Mouse (Mus musculus): ENCODE data around the gene Sbf2. TPM values are rescaled to one million over a fixed set of nuclear protein-coding genes. Genes with fewer than 3 reads are reported as not detected.

The Sbf2 gene
- total and polyA plus RNA-seq, 3 experiments, result 1.3 to 4.4 TPM; not detected in 1

DNA sequence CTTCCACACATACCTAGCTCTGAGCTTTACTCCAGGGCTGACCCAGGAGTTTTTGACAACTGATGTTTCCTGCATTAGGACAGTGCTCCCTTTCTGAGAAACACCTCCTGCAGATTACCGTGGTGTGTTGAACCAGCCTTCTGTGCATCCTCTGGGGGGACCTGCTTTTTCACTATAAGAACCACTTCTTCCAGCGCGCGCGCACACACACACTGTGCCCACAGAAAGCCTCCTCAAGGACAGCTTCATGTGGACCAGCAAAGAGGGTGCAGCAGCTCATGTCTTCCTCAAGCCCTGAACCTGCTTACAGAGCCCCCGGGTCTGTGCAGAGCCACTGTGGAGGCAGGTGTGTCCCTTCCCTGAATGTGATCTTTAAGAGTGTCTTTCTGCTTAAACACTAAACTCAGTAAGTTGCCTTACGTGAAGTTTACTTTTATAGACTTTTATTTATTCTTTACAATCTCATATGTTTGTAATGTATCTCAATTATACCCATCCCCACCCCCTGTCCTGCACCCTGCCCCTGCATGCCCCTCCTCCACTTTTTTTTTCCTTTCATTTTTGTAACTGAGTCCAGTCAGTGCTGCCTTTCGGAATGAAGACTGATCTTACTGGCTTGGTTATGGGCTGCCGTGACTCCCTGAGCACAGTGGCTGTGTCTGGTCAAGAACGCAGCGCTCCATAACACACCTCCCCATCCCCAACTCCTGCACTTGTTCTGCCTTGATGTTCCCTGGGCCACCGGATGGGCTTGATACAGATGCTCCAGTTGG lies 329.5 kb downstream of the Sbf2 start:
- no peak for DNase-seq (ENCODE audit: low read depth, low spot score)
- no peak overlapping the region for H3K4me3 ChIP-seq (ENCODE audit: control insufficient read depth in 1 of 2, insufficient read depth in 1 of 2, low read depth in 2 of 2, low read length in 2 of 2)
- H3K27ac ChIP-seq (ENCODE audit: control insufficient read depth, low read depth, low read length), result no peak overlapping the region
- peaks cover 0 to 2% of the 10 kb centered on the region in 2 experiments; a peak in 1 of 4 replicates for H3K36me3 ChIP-seq (ENCODE audit: control insufficient read depth in 1 of 2, insufficient read depth in 2 of 2, low read length in 2 of 2)
- H3K79me2 ChIP-seq (ENCODE audit: control insufficient read depth, insufficient read depth, low read length, poor library complexity), result no peaks in the 10 kb centered on the region
- H3K9ac ChIP-seq (ENCODE audit: control insufficient read depth, low read depth, low read length, poor library complexity, severe bottlenecking), result no peak overlapping the region
- peaks cover 0 to 5% of the 10 kb centered on the region in 2 experiments; a peak in 1 of 4 replicates for H3K4me1 ChIP-seq (ENCODE audit: control insufficient read depth in 1 of 2, insufficient read depth in 2 of 2, low read length in 2 of 2)
- no peaks in the 10 kb centered on the region for H3K27me3 ChIP-seq (ENCODE audit: control insufficient read depth in 1 of 2, insufficient read depth in 2 of 2, low read length in 2 of 2)
- H3K9me3 ChIP-seq (replicated peaks; ENCODE audit: insufficient read depth, low read length), result no peaks in the 10 kb centered on the region
- TF ChIP-seq E2F4 (IDR thresholded peaks at IDR 0.05; ENCODE audit: borderline replicate concordance, low read depth, low read length), result no peak
- TF ChIP-seq ZC3H11A (IDR thresholded peaks at IDR 0.05; ENCODE audit: low read depth, low read length), result no peak
- no peak for TF ChIP-seq CHD1 (IDR thresholded peaks at IDR 0.05; ENCODE audit: low read depth, low read length)
- no peak for TF ChIP-seq ELF1 (IDR thresholded peaks at IDR 0.05; ENCODE audit: low read depth, low read length)

- TF ChIP-seq EP300 (IDR thresholded peaks at IDR 0.05; ENCODE audit: low read depth in 1 of 2, low read length in 2 of 2), result no peak
- TF ChIP-seq ELF1 (IDR thresholded peaks at IDR 0.05; ENCODE audit: low read depth, low read length), result no peak
- TF ChIP-seq GATA1 (IDR thresholded peaks at IDR 0.05; ENCODE audit: low read depth, low read length), result no peak
- no peak for TF ChIP-seq TAL1 (IDR thresholded peaks at IDR 0.05; ENCODE audit: low read length)
- TF ChIP-seq SIN3A (IDR thresholded peaks at IDR 0.05; ENCODE audit: low read length), result no peak
- no peak for TF ChIP-seq ZMIZ1 (IDR thresholded peaks at IDR 0.05; ENCODE audit: low read depth, low read length)
- no peak for TF ChIP-seq MYC (IDR thresholded peaks at IDR 0.05; ENCODE audit: low read depth, low read length)
- Histone ChIP-seq H3K4me1 (ENCODE audit: control insufficient read depth in 1 of 2, insufficient read depth in 2 of 2, low read length in 2 of 2) (peaks cover 0 to 5% of the 10 kb centered on the region in 2 experiments; a peak in 1 of 4 replicates), H3K27ac (ENCODE audit: control insufficient read depth, low read depth, low read length) (no peak overlapping the region)
These were observed 331.0 kb downstream of the Sbf2 start for GRCm38 (mm10) chr7:110283484-110284275.

DNA sequence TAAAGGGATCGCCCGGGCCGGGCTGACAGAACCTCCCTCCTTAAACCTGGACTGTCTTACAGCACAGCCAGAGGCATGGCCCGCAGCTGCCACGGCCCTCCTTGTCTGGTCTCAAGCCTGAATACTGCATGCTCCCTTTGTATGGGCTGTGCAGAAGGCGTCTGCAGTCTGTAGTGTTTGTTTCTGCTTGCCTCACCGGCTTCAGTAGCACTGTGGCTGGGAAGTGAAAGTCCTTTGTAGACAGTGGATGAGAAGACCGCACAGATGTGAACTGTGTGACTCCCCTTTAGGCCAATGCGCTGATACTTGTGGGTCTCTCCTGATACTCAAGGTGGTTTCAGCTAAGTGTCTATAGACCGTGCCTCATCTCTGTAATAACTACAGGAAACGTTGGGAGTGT lies 331.9 kb downstream of the Sbf2 start:
- Histone ChIP-seq H3K9me3 (replicated peaks; ENCODE audit: insufficient read depth, low read length) (no peaks in the 10 kb centered on the region), H3K79me2 (ENCODE audit: control insufficient read depth, insufficient read depth, low read length, poor library complexity) (no peaks in the 10 kb centered on the region), H3K27me3 (ENCODE audit: control insufficient read depth in 1 of 2, insufficient read depth in 2 of 2, low read length in 2 of 2) (no peaks in the 10 kb centered on the region), H3K27ac (ENCODE audit: control insufficient read depth, low read depth, low read length) (no peak overlapping the region), H3K4me3 (ENCODE audit: control insufficient read depth in 1 of 2, insufficient read depth in 1 of 2, low read depth in 2 of 2, low read length in 2 of 2) (no peak overlapping the region), H3K9ac (ENCODE audit: control insufficient read depth, low read depth, low read length, poor library complexity, severe bottlenecking) (no peak overlapping the region), H3K4me1 (ENCODE audit: control insufficient read depth in 1 of 2, insufficient read depth in 2 of 2, low read length in 2 of 2) (peaks cover 0 to 5% of the 10 kb centered on the region in 2 experiments; a peak in 1 of 4 replicates), H3K36me3 (ENCODE audit: control insufficient read depth in 1 of 2, insufficient read depth in 2 of 2, low read length in 2 of 2) (peaks cover 0 to 2% of the 10 kb centered on the region in 2 experiments; a peak in 1 of 4 replicates)
- no peak for DNase-seq (ENCODE audit: low read depth, low spot score)
- TF ChIP-seq ELF1 (IDR thresholded peaks at IDR 0.05; ENCODE audit: low read depth, low read length), result no peak
- TF ChIP-seq TCF12 (IDR thresholded peaks at IDR 0.05; ENCODE audit: low read depth, low read length), result no peak
- no peak for TF ChIP-seq MYB (IDR thresholded peaks at IDR 0.05; ENCODE audit: low read depth, low read length)
- TF ChIP-seq RAD21 (IDR thresholded peaks at IDR 0.05; ENCODE audit: low read depth, low read length), result no peak
- no peak for TF ChIP-seq KAT2A (conservative IDR thresholded peaks at IDR 0.05; ENCODE audit: low read depth, low read length)
- no peak for TF ChIP-seq MAZ (IDR thresholded peaks at IDR 0.05; ENCODE audit: low read depth, low read length)
- TF ChIP-seq JUND (IDR thresholded peaks at IDR 0.05; ENCODE audit: low read depth, low read length), result no peak
- TF ChIP-seq ZNF384 (IDR thresholded peaks at IDR 0.05; ENCODE audit: low read depth, low read length), result no peak
- TF ChIP-seq ZMIZ1 (IDR thresholded peaks at IDR 0.05; ENCODE audit: low read depth, low read length), result no peak
- TF ChIP-seq POLR2A (IDR thresholded peaks at IDR 0.05; ENCODE audit: control insufficient read depth in 1 of 2, insufficient read depth in 1 of 2, low read depth in 1 of 2, low read length in 2 of 2, poor library complexity in 1 of 2), result no peak
- no peak for TF ChIP-seq POLR2AphosphoS2 (IDR thresholded peaks at IDR 0.05; ENCODE audit: low read length)
- TF ChIP-seq USF2 (IDR thresholded peaks at IDR 0.05; ENCODE audit: borderline replicate concordance in 1 of 2, insufficient read depth in 1 of 2, low read depth in 1 of 2, low read length in 2 of 2), result no peak
- no peak for TF ChIP-seq SMC3 (IDR thresholded peaks at IDR 0.05; ENCODE audit: low read depth, low read length)
- TF ChIP-seq SIN3A (IDR thresholded peaks at IDR 0.05; ENCODE audit: low read length), result no peak
- no peak for TF ChIP-seq ETS1 (IDR thresholded peaks at IDR 0.05; ENCODE audit: low read depth, low read length)
- no peak for TF ChIP-seq TAL1 (IDR thresholded peaks at IDR 0.05; ENCODE audit: low read length)
- TF ChIP-seq MYC (IDR thresholded peaks at IDR 0.05; ENCODE audit: low read depth, low read length), result no peak
- no peak for TF ChIP-seq EP300 (IDR thresholded peaks at IDR 0.05; ENCODE audit: low read depth in 1 of 2, low read length in 2 of 2)

More at GRCm38 (mm10) chr7:110283484-110284275, 331.0 kb downstream of the Sbf2 start:
- no peaks in the 10 kb centered on the region for H3K9me3 ChIP-seq (replicated peaks; ENCODE audit: insufficient read depth, low read length)
- H3K27me3 ChIP-seq (ENCODE audit: control insufficient read depth in 1 of 2, insufficient read depth in 2 of 2, low read length in 2 of 2), result no peaks in the 10 kb centered on the region
- peaks cover 0 to 2% of the 10 kb centered on the region in 2 experiments; a peak in 1 of 4 replicates for H3K36me3 ChIP-seq (ENCODE audit: control insufficient read depth in 1 of 2, insufficient read depth in 2 of 2, low read length in 2 of 2)
- DNase-seq (ENCODE audit: low read depth, low spot score), result no peak
- H3K9ac ChIP-seq (ENCODE audit: control insufficient read depth, low read depth, low read length, poor library complexity, severe bottlenecking), result no peak overlapping the region
- H3K4me3 ChIP-seq (ENCODE audit: control insufficient read depth in 1 of 2, insufficient read depth in 1 of 2, low read depth in 2 of 2, low read length in 2 of 2), result no peak overlapping the region
- H3K79me2 ChIP-seq (ENCODE audit: control insufficient read depth, insufficient read depth, low read length, poor library complexity), result no peaks in the 10 kb centered on the region
